Mouse (Mus musculus) frontal cortex, adult 2 months (tissue): Measurements from ENCODE around the gene Akap2. TPM values are rescaled to one million over a fixed set of nuclear protein-coding genes. Genes with fewer than 3 reads are reported as not detected.

ENCODE experiments used
- DNase-seq, 2 experiments: peaks; one replicate each; pipeline ENCODE4 v3.0.0; 2022; ENCODE audit warnings: low spot score in 1 of 2; ENCODE audit errors: extremely low spot score in 1 of 2
- polyA plus RNA-seq: library from polyadenylated mRNA; depleted of rRNA; stranded (reverse); fragments of >200 nt; gene quantifications from 2 replicates; pipeline ENCODE4 v1.2.3, GENCODE M21; 2012; rRNA removed

Gene Akap2
- polyA plus RNA-seq, 1 experiment: 22.8 TPM

GRCm38 (mm10) chr4:57930559-57931170 is 213.2 kb downstream of the Akap2 start:
- DNase-seq: no peak

- DNase-seq: no peak
Observed at GRCm38 (mm10) chr4:57934181-57934580, 216.7 kb downstream of the Akap2 start.

GRCm38 (mm10) chr4:57937292-57937691 is 219.8 kb downstream of the Akap2 start:
- DNase-seq: no peak

- DNase-seq: no peak
Observed at GRCm38 (mm10) chr4:57940631-57941030, 223.2 kb downstream of the Akap2 start.

- DNase-seq: no peak
Observed at GRCm38 (mm10) chr4:57942892-57943291, 225.4 kb downstream of the Akap2 start.

Other genes starting within 250 kb of the Akap2 start
- gene Pakap, start 149.5 kb upstream of the Akap2 start, polyA plus RNA-seq: 6.1 and 7.9 TPM in 2 replicates
- 0.32 and 0.38 TPM in 2 replicates for gene D630039A03Rik, start 198.6 kb downstream of the Akap2 start, polyA plus RNA-seq
- 108 and 118 TPM in 2 replicates for gene Txn1, start 238.8 kb downstream of the Akap2 start, polyA plus RNA-seq